Mouse (Mus musculus): ENCODE measurements around the gene Clmp.

Gene Clmp

DNA sequence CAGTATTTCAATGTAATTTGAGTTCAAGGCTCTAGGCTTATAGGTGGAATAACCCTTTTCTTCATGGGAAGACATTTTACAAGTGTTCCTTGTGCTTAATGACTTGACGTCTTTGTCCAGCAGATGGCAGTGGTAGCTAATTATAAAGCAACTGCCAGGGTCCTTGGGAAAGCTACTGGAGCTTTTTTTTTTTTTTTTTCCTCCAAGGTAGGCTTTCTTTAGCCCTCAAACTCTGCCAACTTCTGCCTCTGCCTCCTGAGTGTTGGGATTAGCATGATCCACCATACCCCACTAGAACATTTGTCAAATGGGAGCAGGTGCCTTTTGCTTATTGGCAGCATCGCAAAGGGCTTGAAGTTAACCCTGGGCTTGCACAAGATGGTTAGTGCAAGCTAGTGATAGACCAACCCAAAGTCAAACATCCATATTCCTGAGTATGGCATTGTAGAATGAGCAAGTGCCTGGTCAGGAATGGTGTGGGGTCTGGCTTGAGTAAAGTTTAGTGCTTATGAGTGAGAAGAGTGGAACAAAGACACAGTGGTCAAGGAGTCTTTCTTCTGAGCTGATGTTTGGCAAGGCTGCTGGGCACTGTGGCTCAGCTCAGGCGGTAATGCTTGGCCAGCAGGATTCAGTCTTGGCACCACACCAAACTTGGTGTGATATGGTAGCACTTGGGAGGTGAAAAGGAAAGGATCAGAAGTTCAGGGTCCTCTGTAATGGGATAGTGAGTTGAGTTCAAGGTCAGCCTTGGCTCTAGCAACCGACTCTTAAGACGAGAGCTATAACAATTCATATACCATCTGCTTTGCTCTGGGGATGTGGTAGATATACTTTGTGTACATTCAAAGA, 120.9 kb downstream of the Clmp start:
- DNase-seq: peak; percentile 54

DNA sequence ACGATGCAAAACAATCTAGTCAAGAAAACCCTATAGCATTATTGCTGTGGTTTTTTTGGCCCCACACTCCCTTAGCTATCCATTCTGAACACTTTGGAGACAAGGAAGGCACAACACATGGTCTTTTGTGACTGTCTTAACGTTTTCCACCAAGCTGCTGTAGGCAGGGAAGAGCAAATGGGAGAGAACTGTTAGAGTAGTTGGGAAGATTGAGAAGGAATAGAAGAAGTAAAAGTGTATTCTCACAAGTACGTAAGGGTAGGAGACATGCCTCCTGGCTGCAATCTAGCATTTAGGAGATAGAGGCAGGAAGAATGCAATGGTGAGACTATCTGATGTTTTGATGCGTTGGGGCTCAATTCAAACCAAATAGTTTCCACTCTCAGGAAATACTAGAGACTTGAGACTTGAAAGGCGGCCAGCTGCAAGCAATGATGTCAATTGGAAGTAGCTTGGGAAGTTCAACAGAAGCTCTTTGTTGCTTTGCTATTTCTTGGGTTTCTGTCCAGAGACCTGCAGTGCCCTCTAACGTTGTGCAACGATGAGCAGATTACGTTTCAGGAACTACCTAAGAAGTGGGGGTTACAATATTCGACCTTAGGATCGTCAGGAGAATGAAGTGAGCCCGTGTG, 121.6 kb downstream of the Clmp start:
- no peak for DNase-seq

DNA sequence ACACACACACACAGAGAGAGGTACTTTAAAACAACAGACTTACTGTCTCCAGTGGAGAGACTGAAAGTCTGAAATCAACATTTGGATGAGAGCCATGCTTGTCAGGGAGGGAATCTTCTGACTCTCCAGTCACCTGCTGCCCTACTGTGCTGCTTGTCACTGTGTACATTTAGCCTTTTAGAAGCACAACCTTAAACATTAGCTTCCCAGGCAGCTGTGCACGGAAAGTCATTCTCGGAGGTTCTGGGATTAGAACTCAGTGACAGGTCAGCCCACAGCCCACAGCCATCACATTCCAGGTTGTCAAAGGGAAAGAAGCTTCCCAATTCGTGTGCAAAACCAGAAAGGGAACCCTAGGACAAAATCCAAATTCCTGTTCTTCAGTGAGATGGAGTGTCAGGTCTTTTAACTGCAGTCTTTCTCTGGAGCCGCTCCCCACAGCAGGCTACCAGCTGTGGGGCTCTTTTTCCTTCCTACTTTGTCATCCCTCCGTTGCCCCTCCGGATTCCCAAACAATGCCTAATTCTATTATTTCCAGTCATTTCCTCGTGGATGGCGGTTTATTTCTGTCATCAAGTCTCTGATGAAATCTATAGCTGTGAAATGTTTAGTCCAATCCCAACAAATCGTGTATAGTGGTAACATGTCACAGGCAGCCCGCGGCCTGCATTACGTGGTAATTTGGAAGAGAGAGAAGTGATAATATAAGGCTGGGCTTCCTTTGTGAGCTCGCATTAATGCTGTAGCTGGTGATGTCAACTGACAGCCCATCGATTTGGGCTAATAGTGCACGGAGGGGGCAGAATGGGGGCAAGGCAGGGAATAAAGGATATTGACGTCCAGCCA, 122.5 kb downstream of the Clmp start:
- no peak for DNase-seq

DNA sequence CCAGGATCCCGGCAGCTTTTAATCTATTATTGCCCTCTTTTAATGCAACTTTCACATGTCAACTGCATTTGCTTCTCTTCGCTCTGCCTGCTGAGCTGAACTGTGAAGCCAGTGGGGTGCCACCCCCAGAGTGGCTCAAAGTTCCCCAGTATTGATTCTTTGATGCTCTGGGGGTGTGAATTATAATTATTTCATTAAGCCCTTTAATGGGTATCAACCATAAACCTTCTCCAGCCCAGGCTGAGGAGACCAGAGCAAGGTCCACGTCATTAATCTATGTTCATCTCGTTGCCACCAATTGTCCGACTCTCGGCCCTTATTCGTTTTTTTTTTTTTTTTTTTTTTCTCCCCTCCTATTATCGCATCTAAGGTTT, 123.1 kb downstream of the Clmp start:
- DNase-seq: no peak

DNA sequence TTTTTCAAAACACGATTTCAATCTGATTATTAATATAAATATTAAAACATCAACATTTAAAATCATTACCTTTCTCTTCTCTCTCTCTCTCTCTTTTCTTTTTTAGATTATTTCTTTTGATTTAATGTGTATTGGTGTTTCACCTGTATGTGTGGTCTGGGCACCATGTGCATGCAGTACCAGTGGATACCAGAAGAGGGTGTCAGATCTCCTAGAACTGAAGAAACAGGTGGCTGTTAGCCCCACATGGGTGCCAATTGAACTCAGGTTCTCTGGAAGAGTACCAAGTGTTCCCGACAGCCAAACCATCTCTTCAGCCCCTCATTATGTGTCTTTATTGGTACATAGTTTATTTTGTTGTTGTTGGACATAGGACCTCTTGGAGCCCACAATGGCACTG, 126.1 kb downstream of the Clmp start:
- DNase-seq: no peak

DNA sequence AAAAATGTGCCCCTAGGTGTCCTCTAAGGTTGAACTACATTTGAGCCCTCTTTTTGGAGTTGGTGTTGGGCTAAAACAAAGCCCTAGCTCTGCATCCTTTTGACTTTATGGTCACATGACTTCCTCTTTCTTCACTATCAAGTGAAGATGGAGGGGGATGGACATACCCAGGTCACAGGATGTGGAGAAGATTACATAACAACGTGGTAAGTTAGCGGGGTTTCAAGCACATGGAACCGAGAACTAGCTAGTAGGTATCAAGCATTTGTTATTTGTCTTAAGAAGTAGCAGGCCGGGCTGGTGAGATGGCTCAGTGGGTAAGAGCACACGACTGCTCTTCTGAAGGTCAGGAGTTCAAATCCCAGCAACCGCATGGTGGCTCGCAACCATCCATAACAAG, 128.3 kb downstream of the Clmp start:
- no peak for DNase-seq

DNA sequence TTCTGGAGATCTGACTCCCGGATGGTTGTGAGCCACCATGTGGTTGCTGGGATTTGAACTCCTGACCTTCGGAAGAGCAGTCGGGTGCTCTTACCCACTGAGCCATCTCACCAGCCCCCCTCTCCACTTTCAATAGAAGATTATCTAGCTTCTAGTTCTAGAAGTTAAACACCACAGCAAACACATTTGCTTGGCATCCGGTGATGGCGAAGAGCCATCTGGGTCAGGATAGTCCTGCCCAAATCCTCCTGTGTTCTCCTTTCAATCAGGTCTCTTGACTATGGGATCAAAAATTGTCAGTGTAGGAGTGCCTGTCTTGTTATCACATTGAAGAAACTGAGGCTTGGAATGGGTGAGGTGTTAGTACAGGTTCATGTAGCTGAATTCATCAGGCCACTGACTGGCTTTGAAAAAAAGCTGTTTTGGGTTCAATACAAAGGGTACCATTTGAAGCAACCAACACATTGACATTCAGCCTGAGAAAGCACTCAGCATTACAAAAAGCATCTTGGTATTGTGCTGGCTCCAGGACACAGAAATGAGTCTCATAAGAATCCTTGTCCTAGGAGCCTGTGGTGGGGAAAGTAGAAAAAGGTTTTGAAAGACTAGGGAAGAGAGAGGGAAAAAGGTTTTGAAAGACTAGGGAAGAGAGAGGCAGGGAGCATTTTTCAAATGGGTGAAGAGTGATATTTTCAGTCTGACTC, 131.7 kb downstream of the Clmp start:
- no peak for DNase-seq

DNA sequence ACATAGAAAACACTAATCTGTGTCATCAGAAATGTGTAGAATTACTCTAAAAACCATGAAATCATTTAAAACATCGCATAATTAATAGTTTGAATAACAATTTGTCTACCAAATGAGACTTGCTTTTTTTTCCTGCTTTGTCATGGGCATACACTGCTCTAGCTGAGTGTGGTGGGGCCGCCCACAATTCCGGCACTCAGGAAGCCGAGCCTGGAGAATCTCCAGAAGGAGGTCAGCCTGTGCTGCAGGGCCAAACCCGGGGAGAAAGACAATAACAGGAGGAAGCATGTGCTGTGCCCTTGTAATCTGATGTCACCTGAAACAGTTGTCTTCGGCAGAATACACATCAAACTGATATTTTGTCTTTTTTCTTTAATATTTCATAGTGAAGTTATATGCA, 139.8 kb downstream of the Clmp start:
- DNase-seq: no peak

DNA sequence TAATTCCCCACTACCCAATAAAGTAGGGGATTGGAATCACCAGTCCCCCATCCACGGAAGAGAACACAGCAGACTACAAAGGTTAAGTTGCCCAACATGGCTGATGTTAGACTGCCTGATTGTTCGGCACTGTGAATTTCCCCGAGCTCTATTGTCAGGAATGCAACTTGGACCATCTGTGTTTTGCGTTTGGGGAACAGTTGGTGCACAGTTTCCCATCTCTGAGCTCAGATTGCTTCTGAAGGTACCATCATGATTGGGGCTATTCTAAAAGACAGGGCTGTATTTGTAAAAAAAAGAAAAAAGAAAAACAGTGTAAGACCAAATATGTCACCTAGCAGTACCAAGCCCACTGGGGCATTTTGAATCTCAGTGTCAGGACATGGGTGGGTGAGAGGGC, 141.6 kb downstream of the Clmp start:
- no peak for DNase-seq

DNA sequence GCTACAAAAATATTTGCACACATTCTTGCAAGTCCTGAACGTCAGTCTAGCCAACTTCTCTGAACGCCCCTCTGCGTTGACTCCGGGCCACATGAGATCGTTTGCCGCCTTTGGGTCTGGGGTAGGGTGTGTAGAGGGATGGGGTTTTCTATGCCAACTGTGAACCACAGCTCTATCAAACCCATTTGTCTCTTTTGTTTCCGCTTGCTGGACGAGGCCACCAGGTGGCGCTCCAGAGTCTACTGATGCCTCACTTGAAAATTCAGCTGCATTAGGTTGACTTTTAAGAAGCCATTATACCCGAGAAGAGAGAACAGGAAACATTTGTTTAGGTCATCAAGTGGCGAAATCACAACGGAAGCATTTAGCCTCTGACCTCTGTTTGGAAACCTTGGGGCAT, 148.8 kb downstream of the Clmp start:
- peak; percentile 62 for DNase-seq
